Mouse (Mus musculus) urinary bladder, postnatal 36 days (tissue): ENCODE data around the gene Ror2.

ENCODE experiments used
- DNase-seq, 2 experiments: peaks; one replicate each; pipeline ENCODE4 v3.0.0; 2022; ENCODE audit warnings: low spot score in 2 of 2, mixed read lengths in 1 of 2

Gene Ror2

GRCm38 (mm10) chr13:53069076-53069690 lies 216.7 kb downstream of the Ror2 start:
- no peak for DNase-seq

- DNase-seq: no peak
These were observed 217.5 kb downstream of the Ror2 start for GRCm38 (mm10) chr13:53068461-53068860.

GRCm38 (mm10) chr13:53067949-53068348 lies 218.0 kb downstream of the Ror2 start:
- DNase-seq: peak in 1 of 2 experiments; percentile 63

GRCm38 (mm10) chr13:53065122-53065521 lies 220.8 kb downstream of the Ror2 start:
- DNase-seq: peak; percentile 65 to 73

GRCm38 (mm10) chr13:53064681-53065080 lies 221.2 kb downstream of the Ror2 start:
- DNase-seq: no peak
